Mouse (Mus musculus) layer of hippocampus, adult 11-12 months (tissue): Measurements from ENCODE around the gene Npepps.

Experiments
- DNase-seq: peaks from one replicate; pipeline ENCODE4 v3.0.0; 2022; ENCODE audit warnings: low spot score

Gene Npepps

GRCm38 (mm10) chr11:97185704-97186614 is 94.5 kb downstream of the Npepps start:
- no peak for DNase-seq

GRCm38 (mm10) chr11:97184875-97185274 is 95.6 kb downstream of the Npepps start:
- no peak for DNase-seq

GRCm38 (mm10) chr11:97182446-97182845 is 98.0 kb downstream of the Npepps start:
- no peak for DNase-seq

GRCm38 (mm10) chr11:97181061-97181460 is 99.4 kb downstream of the Npepps start:
- no peak for DNase-seq

GRCm38 (mm10) chr11:97178198-97178597 is 102.2 kb downstream of the Npepps start:
- no peak for DNase-seq

- DNase-seq = peak; percentile 60
Observed at GRCm38 (mm10) chr11:97176851-97177250, 103.6 kb downstream of the Npepps start.

- DNase-seq = peak; percentile 70
Observed at GRCm38 (mm10) chr11:97175499-97175898, 104.9 kb downstream of the Npepps start.

GRCm38 (mm10) chr11:97160341-97160740 is 120.1 kb downstream of the Npepps start:
- DNase-seq = no peak

GRCm38 (mm10) chr11:97156999-97157398 is 123.4 kb downstream of the Npepps start:
- no peak for DNase-seq
